Mouse (Mus musculus): ENCODE results near the gene Nrxn3.

The Nrxn3 gene

DNA sequence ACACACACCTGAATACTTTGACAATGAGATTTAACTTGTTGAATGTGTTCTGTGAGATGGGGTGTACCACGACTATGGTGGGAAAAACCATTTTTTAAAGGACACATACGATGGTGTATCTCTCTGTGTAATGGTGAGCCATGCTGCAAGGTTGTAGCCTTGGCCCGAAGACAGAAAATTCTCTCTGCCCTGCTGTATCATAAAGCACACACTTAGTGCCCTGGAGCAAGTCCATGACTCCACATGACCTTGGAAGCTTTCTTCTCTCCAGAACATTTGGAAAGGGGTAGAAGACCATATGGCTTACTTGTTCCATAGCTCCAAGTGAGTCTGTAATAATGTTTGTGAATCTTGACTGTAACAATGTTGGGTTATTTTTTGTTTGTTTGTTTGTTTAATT lies 1609.8 kb downstream of the Nrxn3 start:
- DNase-seq (ENCODE audit: low spot score) = no peak

DNA sequence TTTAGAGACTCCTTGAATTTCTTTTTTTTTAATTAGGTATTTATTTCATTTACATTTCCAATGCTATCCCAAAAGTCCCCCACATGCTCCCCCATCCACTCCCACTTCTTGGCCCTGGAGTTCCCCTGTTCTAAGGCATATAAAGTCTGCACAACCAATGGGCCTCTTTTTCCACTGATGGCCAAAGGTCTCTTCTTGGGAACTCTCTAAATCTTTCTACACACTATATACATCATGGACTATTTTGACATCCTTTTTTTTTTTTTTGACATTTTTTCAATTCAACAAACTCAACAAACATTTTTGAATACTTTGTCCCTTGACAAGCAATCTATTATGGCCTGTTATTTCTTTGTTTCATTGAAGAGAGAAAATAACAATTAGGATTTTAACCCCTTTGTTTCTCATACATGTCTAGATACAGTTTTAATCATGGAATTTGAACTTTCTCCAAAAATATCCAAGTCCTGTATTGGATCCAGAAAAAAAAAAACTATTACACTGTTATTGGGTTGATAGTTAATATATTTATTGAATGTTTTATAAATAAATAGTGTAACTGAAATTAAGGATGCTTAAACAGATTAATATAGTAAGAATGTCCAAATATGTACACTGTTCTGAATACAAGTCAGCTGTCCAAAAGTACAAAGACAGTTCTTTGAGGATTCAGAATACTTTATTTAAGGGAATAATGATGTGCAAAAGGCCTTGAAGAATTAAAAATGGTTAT lies 1615.0 kb downstream of the Nrxn3 start:
- DNase-seq (ENCODE audit: low spot score) = no peak

DNA sequence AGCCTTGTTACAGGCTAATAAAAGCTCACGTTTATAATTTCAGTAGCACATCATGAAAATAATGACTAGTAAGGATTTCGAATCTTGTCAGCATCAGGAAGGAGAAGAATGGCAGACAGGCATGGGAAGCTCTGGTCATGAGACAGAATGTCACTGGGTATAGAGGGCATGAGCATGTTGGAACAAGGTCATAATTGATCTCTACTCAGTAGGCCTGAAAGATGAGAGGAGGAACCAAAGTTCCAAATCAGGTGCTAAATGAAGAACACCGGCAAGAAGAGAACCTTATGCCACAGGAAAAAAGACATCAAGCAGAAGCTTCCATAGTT lies 1615.5 kb downstream of the Nrxn3 start:
- DNase-seq (ENCODE audit: low spot score) = no peak

Measured in T-cell, adult 2 months (primary cell).